Mouse (Mus musculus) intestine, postnatal 0 days (tissue): ENCODE measurements at regions not wholly inside any gene's neighbourhood (a gene's known extent, or its start where the extent isn't known, plus 50 kb on each side); places are given as distances from the start of the nearest gene placed in this dataset.

Experiments used
- ATAC-seq: fragments of 200-750 bp; cut with Nextera tagmentation; 2 replicates; pipeline ENCODE4 v1.8.0; 2017; ENCODE audit warnings: mild to moderate bottlenecking, moderate TSS enrichment, moderate library complexity
- H3K27ac ChIP-seq: fragments of 300-500 bp; sonication (generic); 2 replicates; pipeline ENCODE4 v1.5.1; 2014; ENCODE audit warnings: mild to moderate bottlenecking, low read depth, low read length, moderate library complexity
- H3K27me3 ChIP-seq: fragments of 300-500 bp; sonication (generic); replicated peaks from 2 replicates; pipeline ENCODE4 v1.6.1; 2014; ENCODE audit warnings: low read length, mixed read lengths; ENCODE audit not compliant: control insufficient read depth, insufficient read depth
- H3K36me3 ChIP-seq: fragments of 300-500 bp; sonication (generic); 2 replicates; pipeline ENCODE4 v1.6.1; 2014; ENCODE audit warnings: mild to moderate bottlenecking, moderate library complexity; ENCODE audit not compliant: control insufficient read depth, insufficient read depth
- H3K4me1 ChIP-seq: fragments of 300-500 bp; sonication (generic); replicated peaks from 2 replicates; pipeline ENCODE4 v1.6.1; 2014; ENCODE audit warnings: antibody characterized with exemption, low read length, mixed read lengths; ENCODE audit not compliant: control insufficient read depth, insufficient read depth
- H3K4me2 ChIP-seq: fragments of 300-500 bp; sonication (generic); replicated peaks from 2 replicates; pipeline ENCODE4 v1.6.1; 2014; ENCODE audit warnings: low read depth, mild to moderate bottlenecking, moderate library complexity
- H3K4me3 ChIP-seq: fragments of 300-500 bp; sonication (generic); 2 replicates; pipeline ENCODE4 v1.5.1; 2014; ENCODE audit warnings: low read depth, low read length
- H3K9ac ChIP-seq: fragments of 300-500 bp; sonication (generic); 2 replicates; pipeline ENCODE4 v1.6.1; 2014; ENCODE audit warnings: mild to moderate bottlenecking, low read depth, low read length
- H3K9me3 ChIP-seq: fragments of 300-500 bp; sonication (generic); 2 replicates; pipeline ENCODE4 v1.6.1; 2016; ENCODE audit warnings: mixed run types; ENCODE audit not compliant: control insufficient read depth
- CTCF ChIP-seq: sonication (generic); IDR thresholded peaks from 2 replicates; pipeline ENCODE4 v1.5.1; 2016; ENCODE audit warnings: low read depth, mild to moderate bottlenecking, control low read depth, antibody characterized with exemption, moderate library complexity
- WGBS: fragments of 180-500 bp; shearing (Covaris S2); extraction: QIAGEN DNeasy Blood & Tissue Kit; methylation state at CpG from one replicate; pipeline ENCODE4 v1.1.7; 2014; 5-methylcytosine and 5-hydroxymethylcytosine counted together

GRCm38 (mm10) chr3:43461541-43462109 is 1719.2 kb downstream of the D3Ertd751e start:
- ATAC-seq, result no peak
- H3K27me3 ChIP-seq, result no peaks in the 10 kb centered on the region
- WGBS, result 86% methylated on average over 3 of the region's 3 CpGs
- no peak overlapping the region for H3K27ac ChIP-seq
- no peaks in the 10 kb centered on the region for H3K9me3 ChIP-seq
- no peak for TF ChIP-seq CTCF
- H3K9ac ChIP-seq, result no peak overlapping the region
- H3K4me1 ChIP-seq, result no peaks in the 10 kb centered on the region
- H3K4me2 ChIP-seq, result no peak overlapping the region
- no peaks in the 10 kb centered on the region for H3K36me3 ChIP-seq
- no peak overlapping the region for H3K4me3 ChIP-seq
